In the genomic region with DNA sequence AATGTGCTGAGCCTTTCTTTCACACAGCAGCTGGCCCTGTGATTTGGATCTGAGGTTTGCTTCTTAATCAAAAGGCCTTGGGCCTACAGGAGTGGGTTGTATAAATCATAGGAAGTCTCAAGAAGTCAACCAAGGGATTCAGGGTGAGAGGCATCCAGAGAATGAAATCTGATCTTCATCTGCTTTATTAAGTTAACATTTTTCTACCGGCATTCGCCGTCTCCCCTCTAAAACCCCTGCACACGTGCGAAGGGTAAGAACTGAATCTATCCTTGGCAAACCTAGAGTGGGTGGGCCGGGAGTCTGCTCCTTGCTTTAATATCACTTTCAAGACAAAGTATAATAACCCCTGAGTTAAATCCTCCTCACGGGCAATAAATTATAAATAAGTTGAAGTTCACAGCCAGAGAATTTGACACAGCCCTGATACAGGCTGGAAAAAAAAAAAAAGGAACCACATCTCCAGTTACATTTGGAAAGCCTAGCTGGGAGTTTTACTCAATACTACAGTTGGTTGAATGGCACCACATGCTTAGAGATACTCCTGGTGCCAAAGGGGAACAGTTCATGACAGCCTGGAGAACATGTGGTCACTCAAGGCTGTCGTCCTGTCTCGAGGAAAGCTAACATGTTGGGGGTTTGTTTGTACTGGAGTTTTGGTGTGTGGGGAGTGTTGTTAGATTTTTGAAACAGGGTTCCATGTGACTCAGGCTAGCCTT, we compare ENCODE assay signal across 33 mouse cellular contexts.
DNase-seq lines count a peak whose midpoint lies in the region; ATAC-seq and TF ChIP-seq lines count a peak whose summit lies in the region.
"Had no signal": no experiment of that assay in that cellular context is flagged by ENCODE, and none has a peak within 500 bp of the region (broad histone marks: within the 10 kb centered on the region; RNA-seq: fewer than 3 reads in every experiment).

No protein-coding gene starts in this region.

- no peak overlapping the region for H3K27ac ChIP-seq in embryonic facial prominence, embryonic 11.5 days (replicated peaks; ENCODE audit: low read depth, low read length)
- no peak overlapping the region for H3K27ac ChIP-seq in embryonic facial prominence, embryonic 10.5 days (replicated peaks)
- H3K27ac ChIP-seq in lung, embryonic 14.5 days (ENCODE audit: low read depth): no peak overlapping the region
- no peak overlapping the region for H3K27ac ChIP-seq in lung, postnatal 0 days (ENCODE audit: low read length)
- H3K27ac ChIP-seq in limb, embryonic 11.5 days (replicated peaks; ENCODE audit: low read depth, low read length): no peak overlapping the region
- no peak overlapping the region for H3K27ac ChIP-seq in intestine, embryonic 16.5 days (ENCODE audit: low read length)
- H3K27ac ChIP-seq: forebrain, embryonic 13.5 days; hindbrain, postnatal 0 days; left cerebral cortex, adult 2 months; liver, embryonic 13.5 days; neural tube, embryonic 13.5 days; stomach, postnatal 0 days had no signal

- ATAC-seq in embryonic facial prominence, embryonic 11.5 days (replicated peaks; ENCODE audit: insufficient number of reproducible peaks, low FRiP score, low TSS enrichment, low read depth): no peak; the same call in 1 of the 2 replicates
- ATAC-seq in lung, embryonic 14.5 days (ENCODE audit: insufficient read depth): no peak
- no peak for ATAC-seq in lung, postnatal 0 days
- no peak for ATAC-seq in limb, embryonic 11.5 days (ENCODE audit: insufficient number of reproducible peaks, low FRiP score, low TSS enrichment, low read depth)
- no peak for ATAC-seq in intestine, embryonic 16.5 days
- ATAC-seq: forebrain, embryonic 13.5 days; hindbrain, postnatal 0 days; intestine, postnatal 0 days; Patski had no signal

- WGBS in embryonic facial prominence, embryonic 11.5 days: 51% methylated on average over 9 of the region's 9 CpGs
- 55% methylated on average over 9 of the region's 9 CpGs for WGBS in embryonic facial prominence, embryonic 10.5 days
- WGBS in lung, embryonic 14.5 days: 37% methylated on average over 9 of the region's 9 CpGs
- 57% methylated on average over 9 of the region's 9 CpGs for WGBS in lung, postnatal 0 days
- 49% methylated on average over 9 of the region's 9 CpGs for WGBS in limb, embryonic 11.5 days
- 59% methylated on average over 9 of the region's 9 CpGs for WGBS in intestine, embryonic 16.5 days

- H3K4me1 ChIP-seq in embryonic facial prominence, embryonic 11.5 days (ENCODE audit: control insufficient read depth, insufficient read depth, low read length): no peaks in the 10 kb centered on the region
- peaks cover 9% of the 10 kb centered on the region; the same call in 1 of the 2 replicates for H3K4me1 ChIP-seq in embryonic facial prominence, embryonic 10.5 days
- H3K4me1 ChIP-seq in lung, embryonic 14.5 days (ENCODE audit: insufficient read depth): no peaks in the 10 kb centered on the region
- H3K4me1 ChIP-seq in lung, postnatal 0 days (ENCODE audit: insufficient read depth, low read depth, low read length): no peaks in the 10 kb centered on the region
- H3K4me1 ChIP-seq in limb, embryonic 11.5 days (ENCODE audit: control insufficient read depth, insufficient read depth, low read length): no peaks in the 10 kb centered on the region
- H3K4me1 ChIP-seq in intestine, embryonic 16.5 days (ENCODE audit: control insufficient read depth, insufficient read depth, low read length): peaks cover 6% of the 10 kb centered on the region; the same call in 1 of the 2 replicates
- H3K4me1 ChIP-seq: forebrain, embryonic 13.5 days; liver, embryonic 13.5 days; megakaryocyte, embryonic 14.5 days; neural tube, embryonic 13.5 days had no signal

- H3K9ac ChIP-seq in embryonic facial prominence, embryonic 11.5 days (replicated peaks; ENCODE audit: low read length): no peak overlapping the region
- no peak overlapping the region for H3K9ac ChIP-seq in lung, embryonic 14.5 days
- H3K9ac ChIP-seq in lung, postnatal 0 days (replicated peaks; ENCODE audit: low read depth): no peak overlapping the region
- no peak overlapping the region for H3K9ac ChIP-seq in limb, embryonic 11.5 days (ENCODE audit: low read length)
- H3K9ac ChIP-seq in intestine, embryonic 16.5 days (ENCODE audit: low read depth, low read length): no peak overlapping the region
- H3K9ac ChIP-seq: forebrain, embryonic 13.5 days; heart, embryonic 12.5 days; liver, embryonic 13.5 days; neural tube, embryonic 13.5 days had no signal

- no peaks in the 10 kb centered on the region for H3K27me3 ChIP-seq in embryonic facial prominence, embryonic 11.5 days (ENCODE audit: control insufficient read depth, insufficient read depth, low read length)
- H3K27me3 ChIP-seq in embryonic facial prominence, embryonic 10.5 days (replicated peaks; ENCODE audit: low read depth, poor library complexity, severe bottlenecking): no peaks in the 10 kb centered on the region
- H3K27me3 ChIP-seq in lung, embryonic 14.5 days (ENCODE audit: insufficient read depth, low read length): no peaks in the 10 kb centered on the region
- H3K27me3 ChIP-seq in lung, postnatal 0 days (replicated peaks; ENCODE audit: insufficient read depth, low read length): no peaks in the 10 kb centered on the region
- no peaks in the 10 kb centered on the region for H3K27me3 ChIP-seq in limb, embryonic 11.5 days (ENCODE audit: control insufficient read depth, insufficient read depth, low read length)
- H3K27me3 ChIP-seq in intestine, embryonic 16.5 days (replicated peaks; ENCODE audit: control insufficient read depth, insufficient read depth, low read length): no peaks in the 10 kb centered on the region
- H3K27me3 ChIP-seq: forebrain, embryonic 13.5 days; heart, embryonic 12.5 days; liver, embryonic 13.5 days; megakaryocyte, embryonic 14.5 days; neural tube, embryonic 13.5 days; Patski had no signal

- H3K4me3 ChIP-seq in embryonic facial prominence, embryonic 11.5 days (ENCODE audit: low read depth, low read length): no peak overlapping the region
- H3K4me3 ChIP-seq in embryonic facial prominence, embryonic 10.5 days: no peak overlapping the region
- H3K4me3 ChIP-seq in lung, embryonic 14.5 days (ENCODE audit: low read depth, low read length): no peak overlapping the region
- H3K4me3 ChIP-seq in lung, postnatal 0 days (ENCODE audit: low read depth, low read length): no peak overlapping the region
- H3K4me3 ChIP-seq in limb, embryonic 11.5 days (ENCODE audit: low read depth, low read length): no peak overlapping the region
- H3K4me3 ChIP-seq in intestine, embryonic 16.5 days (ENCODE audit: low read length): no peak overlapping the region
- H3K4me3 ChIP-seq: erythroblast, embryonic 14.5 days; forebrain, embryonic 13.5 days; heart, embryonic 12.5 days; left cerebral cortex, adult 2 months; liver, embryonic 13.5 days; neural tube, embryonic 13.5 days had no signal

- H3K9me3 ChIP-seq in embryonic facial prominence, embryonic 11.5 days (replicated peaks; ENCODE audit: control insufficient read depth, low read length): no peaks in the 10 kb centered on the region
- no peaks in the 10 kb centered on the region for H3K9me3 ChIP-seq in embryonic facial prominence, embryonic 10.5 days
- no peaks in the 10 kb centered on the region for H3K9me3 ChIP-seq in lung, embryonic 14.5 days (ENCODE audit: low read depth, low read length)
- no peaks in the 10 kb centered on the region for H3K9me3 ChIP-seq in lung, postnatal 0 days (ENCODE audit: low read length)
- H3K9me3 ChIP-seq in limb, embryonic 11.5 days (ENCODE audit: control insufficient read depth, low read length): no peaks in the 10 kb centered on the region
- no peaks in the 10 kb centered on the region for H3K9me3 ChIP-seq in intestine, embryonic 16.5 days (ENCODE audit: control insufficient read depth, low read length)
- H3K9me3 ChIP-seq: forebrain, embryonic 13.5 days; heart, embryonic 12.5 days; liver, embryonic 13.5 days; neural tube, embryonic 13.5 days had no signal

- H3K4me2 ChIP-seq in embryonic facial prominence, embryonic 11.5 days (ENCODE audit: low read depth, low read length): no peak overlapping the region
- H3K4me2 ChIP-seq in lung, embryonic 14.5 days: no peak overlapping the region
- H3K4me2 ChIP-seq in lung, postnatal 0 days (replicated peaks; ENCODE audit: low read depth, low read length): no peak overlapping the region
- H3K4me2 ChIP-seq in limb, embryonic 11.5 days (ENCODE audit: low read depth, severe bottlenecking): no peak overlapping the region
- H3K4me2 ChIP-seq in intestine, embryonic 16.5 days (ENCODE audit: low read depth, low read length): no peak overlapping the region
- H3K4me2 ChIP-seq: forebrain, embryonic 13.5 days; heart, embryonic 12.5 days; liver, embryonic 13.5 days; neural tube, embryonic 13.5 days had no signal

- TF ChIP-seq CTCF in lung, embryonic 14.5 days (IDR thresholded peaks at IDR 0.05; ENCODE audit: low read depth): no peak
- TF ChIP-seq CTCF in lung, postnatal 0 days (IDR thresholded peaks at IDR 0.05): no peak

- TF ChIP-seq EP300 in lung, postnatal 0 days (IDR thresholded peaks at IDR 0.05): no peak

- DNase-seq in embryonic facial prominence, embryonic 11.5 days (ENCODE audit: low spot score): peak; percentile 62
- DNase-seq in embryonic facial prominence, embryonic 10.5 days (ENCODE audit: low spot score): no peak
- peak; percentile 42 for DNase-seq in lung, embryonic 14.5 days
- DNase-seq in lung, postnatal 0 days (ENCODE audit: low spot score): no peak
- DNase-seq in limb, embryonic 11.5 days (ENCODE audit: low spot score): peak; percentile 42
- DNase-seq in skeletal muscle tissue, adult 2 months (ENCODE audit: low read depth, low spot score): peak; percentile 9
- no peak for DNase-seq in right cerebral cortex, postnatal 36 days (ENCODE audit: low spot score in 2 of 2)
- DNase-seq: adrenal gland, adult 8-10 months; cerebellum, adult 11-12 months; cerebellum, postnatal 14 days; gastrocnemius, postnatal 10 days; heart, postnatal 10 days; kidney, postnatal 4 days; layer of hippocampus, adult 9-11 months; liver, embryonic 13.5 days; lung, adult 2 months; lung, postnatal 36 days; midbrain, embryonic 14.5 days; retina, postnatal 1 day; right cerebral cortex, postnatal 4 days; thymus, adult 2 months; thymus, postnatal 4 days had no signal

- H3K36me3 ChIP-seq in embryonic facial prominence, embryonic 11.5 days (replicated peaks; ENCODE audit: control insufficient read depth, insufficient read depth, low read depth, low read length): no peaks in the 10 kb centered on the region
- no peaks in the 10 kb centered on the region for H3K36me3 ChIP-seq in embryonic facial prominence, embryonic 10.5 days (replicated peaks)
- H3K36me3 ChIP-seq in lung, embryonic 14.5 days (ENCODE audit: insufficient read depth): no peaks in the 10 kb centered on the region
- no peaks in the 10 kb centered on the region for H3K36me3 ChIP-seq in lung, postnatal 0 days (ENCODE audit: insufficient read depth, low read length)
- no peaks in the 10 kb centered on the region for H3K36me3 ChIP-seq in limb, embryonic 11.5 days (ENCODE audit: control insufficient read depth, insufficient read depth, low read length)
- no peaks in the 10 kb centered on the region for H3K36me3 ChIP-seq in intestine, embryonic 16.5 days (ENCODE audit: control insufficient read depth, insufficient read depth, low read length)
- H3K36me3 ChIP-seq: heart, embryonic 12.5 days; liver, embryonic 13.5 days; neural tube, embryonic 13.5 days had no signal

Comparison
In these comparisons a context has a peak if more than half of its experiments do, and no peak if none do; other contexts are left out.
1. DNase-seq: peak in embryonic facial prominence, embryonic 11.5 days (single experiment), lung, embryonic 14.5 days (single experiment), limb, embryonic 11.5 days (single experiment) and skeletal muscle tissue, adult 2 months (single experiment); none in embryonic facial prominence, embryonic 10.5 days (single experiment), lung, postnatal 0 days (single experiment) and right cerebral cortex, postnatal 36 days (0 of 2).